Mouse (Mus musculus) layer of hippocampus, adult 18-20 months (tissue): ENCODE data around the gene Prokr1. TPM values are rescaled to one million over a fixed set of nuclear protein-coding genes. Genes with fewer than 3 reads are reported as not detected.
"Not testable (repeated sequence)": the region's sequence is repeated elsewhere in the genome, so short reads cannot be mapped to it uniquely, and the experiment has no call there.

Experiments used
- DNase-seq, 2 experiments: peaks; one replicate each; pipeline ENCODE4 v3.0.0; 2022; ENCODE audit warnings: low spot score in 2 of 2
- long read RNA-seq: library from polyadenylated mRNA; stranded (forward); transcript quantifications from one replicate; pipeline ENCODE4 v2.0.0, GENCODE M21; 2021
- total RNA-seq, 2 experiments: library from RNA; stranded (reverse); gene quantifications; 2 replicates each; pipeline ENCODE4 v1.2.3; 2021

The Prokr1 gene
- under 1 TPM in 1 of 2 experiments, not detected in 1; 0.12 TPM for total RNA-seq
- long read RNA-seq = 0 reads

- DNase-seq = no peak
Observed at GRCm38 (mm10) chr6:87590394-87591281, at the start of gene Prokr1. Prokr1 (minus strand) TSS chr6:87590743.

GRCm38 (mm10) chr6:87638134-87638660 lies 47.7 kb upstream of the Prokr1 start:
- no peak for DNase-seq

- no peak for DNase-seq
Observed at GRCm38 (mm10) chr6:87632176-87632575, 41.6 kb upstream of the Prokr1 start.

GRCm38 (mm10) chr6:87628936-87629335 lies 38.4 kb upstream of the Prokr1 start:
- DNase-seq = not testable (repeated sequence)

- no peak for DNase-seq
Observed at GRCm38 (mm10) chr6:87623151-87623550, 32.6 kb upstream of the Prokr1 start.

GRCm38 (mm10) chr6:87621281-87621680 lies 30.7 kb upstream of the Prokr1 start:
- no peak for DNase-seq

- DNase-seq = no peak
Observed at GRCm38 (mm10) chr6:87618021-87618420, 27.5 kb upstream of the Prokr1 start.

- no peak for DNase-seq
Observed at GRCm38 (mm10) chr6:87615696-87616083, 25.1 kb upstream of the Prokr1 start.

GRCm38 (mm10) chr6:87614794-87615695 lies 24.5 kb upstream of the Prokr1 start:
- DNase-seq = no peak

GRCm38 (mm10) chr6:87599825-87600224 lies 9.3 kb upstream of the Prokr1 start:
- DNase-seq = no peak

GRCm38 (mm10) chr6:87597116-87597833 lies 6.7 kb upstream of the Prokr1 start:
- DNase-seq = no peak

GRCm38 (mm10) chr6:87594188-87594587 lies 3.6 kb upstream of the Prokr1 start:
- no peak for DNase-seq

- no peak for DNase-seq
Observed at GRCm38 (mm10) chr6:87589718-87590393, 687 bp downstream of the Prokr1 start.

- no peak for DNase-seq
Observed at GRCm38 (mm10) chr6:87583991-87584390, 6.6 kb downstream of the Prokr1 start.

GRCm38 (mm10) chr6:87583183-87583611 lies 7.3 kb downstream of the Prokr1 start:
- no peak for DNase-seq

- no peak for DNase-seq
Observed at GRCm38 (mm10) chr6:87582456-87582855, 8.1 kb downstream of the Prokr1 start.

- DNase-seq = no peak
Observed at GRCm38 (mm10) chr6:87581581-87581980, 9.0 kb downstream of the Prokr1 start.

GRCm38 (mm10) chr6:87581071-87581470 lies 9.5 kb downstream of the Prokr1 start:
- DNase-seq = no peak

GRCm38 (mm10) chr6:87578247-87578646 lies 12.3 kb downstream of the Prokr1 start:
- no peak for DNase-seq

GRCm38 (mm10) chr6:87576648-87577330 lies 13.8 kb downstream of the Prokr1 start:
- no peak for DNase-seq
